Mouse (Mus musculus): ENCODE data around the gene Rnase1. TPM values are rescaled to one million over a fixed set of nuclear protein-coding genes. Genes with fewer than 3 reads are reported as not detected.

The Rnase1 gene
- total RNA-seq, 2 experiments from 2014 or later, result 0.63 to 1.1 TPM

Other genes with a start within 250 kb of the Rnase1 start
- 1 to 10 TPM; 5.6 to 6.5 TPM for gene Klhl33, start 249.3 kb downstream of the Rnase1 start, total RNA-seq (2021)
- gene Osgep, start 221.9 kb downstream of the Rnase1 start, total RNA-seq (2021), result 10 to 100 TPM; 30.9 to 35.2 TPM
- 10 to 100 TPM; 57.7 to 61.6 TPM for gene Apex1, start 221.8 kb downstream of the Rnase1 start, total RNA-seq (2021)
- 100 to 1,000 TPM in 1 of 2 experiments, 10 to 100 TPM in 1; 92.3 to 102 TPM for gene Pip4p1, start 215.9 kb downstream of the Rnase1 start, total RNA-seq (2021)
- gene Pnp, start 215.7 kb downstream of the Rnase1 start, total RNA-seq (2021), result 10 to 100 TPM; 13.7 to 16.4 TPM
- 10 to 100 TPM in 1 of 2 experiments, 1 to 10 TPM in 1; 5.3 to 10.1 TPM for gene Gm49342, start 202.3 kb downstream of the Rnase1 start, total RNA-seq (2021)
- gene Pnp2, start 190.8 kb downstream of the Rnase1 start, total RNA-seq (2021), result 1 to 10 TPM in 1 of 2 experiments, under 1 TPM in 1; 0.46 to 1.1 TPM
- under 1 TPM in 1 of 2 experiments, not detected in 1; 0.30 TPM for gene Rnase10, start 139.0 kb downstream of the Rnase1 start, total RNA-seq (2021)
- gene Rnase9, start 104.9 kb downstream of the Rnase1 start, total RNA-seq (2021), result not detected
- gene Rnase11, start 96.6 kb downstream of the Rnase1 start, total RNA-seq (2021), result not detected
- not detected for gene Rnase12, start 89.1 kb downstream of the Rnase1 start, total RNA-seq (2021)
- not detected for gene Olfr750, start 72.3 kb downstream of the Rnase1 start, total RNA-seq (2021)
- gene Rnase4, start 55.7 kb downstream of the Rnase1 start, total RNA-seq (2021), result 10 to 100 TPM; 16.5 to 18.1 TPM
- gene Ang, start 55.6 kb downstream of the Rnase1 start, total RNA-seq (2021), result 1 to 10 TPM; 4.0 to 4.3 TPM
- not detected for gene Eddm3b, start 32.4 kb downstream of the Rnase1 start, total RNA-seq (2021)
- gene Rnase6, start 22.9 kb downstream of the Rnase1 start, total RNA-seq (2021), result not detected
- gene Rnase2b, start 15.5 kb upstream of the Rnase1 start, total RNA-seq (2021), result not detected
- gene Ang2, start 52.4 kb upstream of the Rnase1 start, total RNA-seq (2021), result not detected
- gene Ear14, start 56.6 kb upstream of the Rnase1 start, total RNA-seq (2021), result not detected
- gene Rnase2a, start 109.3 kb upstream of the Rnase1 start, total RNA-seq (2021), result not detected
- not detected for gene Gm7247, start 215.0 kb upstream of the Rnase1 start, total RNA-seq (2021)

All from left cerebral cortex, adult 18-20 months (tissue).